Mouse (Mus musculus) CD8-positive naive resting alpha-beta T cell, adult 2 months (primary cell): Measurements from ENCODE around the gene Olfr584.

Source experiments
- DNase-seq, 2 experiments: peaks; one replicate each; pipeline ENCODE4 v3.0.0; 2022; ENCODE audit warnings: low read depth in 2 of 2, low spot score in 2 of 2

Gene Olfr584

DNA sequence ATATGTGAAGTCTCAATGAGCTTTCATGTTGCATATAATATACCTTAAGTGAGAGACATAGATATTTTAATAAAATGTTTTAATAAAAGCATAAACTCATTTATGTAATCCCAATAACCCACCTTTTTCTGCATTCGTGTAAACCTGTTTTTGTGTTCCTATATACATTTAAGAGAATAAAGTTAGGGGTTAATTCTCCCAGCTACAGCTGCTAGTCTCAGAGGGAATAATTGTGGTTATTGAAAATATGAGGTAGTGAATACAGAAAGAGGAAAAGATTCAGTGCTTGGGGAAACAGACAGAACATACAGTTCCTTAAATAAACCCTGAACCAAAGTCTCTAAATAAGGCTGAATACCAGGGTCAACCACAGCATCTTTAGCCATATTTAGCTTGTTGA lies at the start of gene Olfr584:
Gene Olfr584 (plus strand): TSS at position 301 of the 400 bp plus-strand sequence.
- DNase-seq = no peak

GRCm38 (mm10) chr7:103037724-103038123 lies 44.0 kb upstream of the Olfr584 start, which contains the start of gene Olfr582:
Gene Olfr582, plus strand, starts transcription at chr7:103038024.
- DNase-seq = no peak

GRCm38 (mm10) chr7:103051000-103051399 lies 30.7 kb upstream of the Olfr584 start, which contains the start of gene Olfr583:
Gene Olfr583, plus strand, starts transcription at chr7:103051300.
- no peak for DNase-seq

DNA sequence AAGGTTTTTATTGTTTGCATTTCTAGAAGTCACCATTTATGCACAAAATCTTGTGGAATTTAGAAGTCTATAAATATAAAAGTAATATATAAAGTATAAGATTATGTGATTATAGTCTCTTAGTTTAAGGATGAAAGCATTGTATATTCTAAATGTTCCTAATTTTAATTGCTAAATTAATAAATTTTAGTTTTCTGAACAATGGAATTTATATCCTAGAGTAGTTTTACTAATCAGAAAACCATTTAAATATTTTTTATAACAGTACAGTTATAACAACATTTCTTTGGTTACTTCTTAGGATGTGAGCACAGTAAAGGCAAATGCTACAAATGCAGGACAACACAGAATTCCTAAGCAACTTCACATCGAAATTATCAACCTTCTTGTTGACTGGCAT lies 15.7 kb downstream of the Olfr584 start, which contains the start of gene Olfr585:
Gene Olfr585 (plus strand): TSS at position 301 of the 400 bp plus-strand sequence.
- no peak for DNase-seq

- DNase-seq = no peak
These were observed 37.7 kb downstream of the Olfr584 start for GRCm38 (mm10) chr7:103119406-103119805.

DNA sequence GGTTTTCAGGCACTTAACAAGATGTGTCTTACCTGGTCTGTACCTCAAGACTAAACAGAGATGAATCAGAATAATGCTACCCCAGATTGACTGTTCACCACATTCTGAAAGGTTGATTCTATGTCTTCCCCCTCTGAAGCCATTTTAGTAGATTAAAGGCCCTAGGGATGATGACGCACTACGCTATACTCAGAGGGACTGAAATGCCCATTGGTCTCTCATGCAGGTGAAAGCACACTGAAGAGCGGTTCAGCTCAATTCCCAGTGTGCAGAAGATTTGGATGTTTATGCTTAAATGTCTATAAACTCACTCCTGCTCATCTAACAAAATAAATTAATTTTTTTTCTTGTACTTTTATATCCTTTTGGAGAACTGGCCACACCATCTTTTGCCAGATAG lies 43.9 kb downstream of the Olfr584 start, which contains the start of gene Olfr586:
Gene Olfr586 (minus strand): TSS at position 101 of the 400 bp plus-strand sequence.
- DNase-seq = no peak
